Mouse (Mus musculus) thymus, adult 2 months (tissue): ENCODE measurements around the gene Sirpa.

Source experiments
- CTCF ChIP-seq: fragments of 200-500 bp; IDR thresholded peaks from 2 replicates; pipeline ENCODE4 v1.5.1; 2012; ENCODE audit warnings: mild to moderate bottlenecking, control low read depth, low read length, moderate library complexity, borderline replicate concordance; ENCODE audit not compliant: control insufficient read depth, poor library complexity, insufficient read depth; ENCODE audit errors: extremely low read depth
- POLR2A ChIP-seq: fragments of 200-500 bp; IDR thresholded peaks from 2 replicates; pipeline ENCODE4 v1.6.1; 2012; ENCODE audit warnings: mild to moderate bottlenecking, low read length, control low read depth, moderate library complexity; ENCODE audit not compliant: control insufficient read depth, poor library complexity, insufficient read depth; ENCODE audit errors: extremely low read depth

DNA sequence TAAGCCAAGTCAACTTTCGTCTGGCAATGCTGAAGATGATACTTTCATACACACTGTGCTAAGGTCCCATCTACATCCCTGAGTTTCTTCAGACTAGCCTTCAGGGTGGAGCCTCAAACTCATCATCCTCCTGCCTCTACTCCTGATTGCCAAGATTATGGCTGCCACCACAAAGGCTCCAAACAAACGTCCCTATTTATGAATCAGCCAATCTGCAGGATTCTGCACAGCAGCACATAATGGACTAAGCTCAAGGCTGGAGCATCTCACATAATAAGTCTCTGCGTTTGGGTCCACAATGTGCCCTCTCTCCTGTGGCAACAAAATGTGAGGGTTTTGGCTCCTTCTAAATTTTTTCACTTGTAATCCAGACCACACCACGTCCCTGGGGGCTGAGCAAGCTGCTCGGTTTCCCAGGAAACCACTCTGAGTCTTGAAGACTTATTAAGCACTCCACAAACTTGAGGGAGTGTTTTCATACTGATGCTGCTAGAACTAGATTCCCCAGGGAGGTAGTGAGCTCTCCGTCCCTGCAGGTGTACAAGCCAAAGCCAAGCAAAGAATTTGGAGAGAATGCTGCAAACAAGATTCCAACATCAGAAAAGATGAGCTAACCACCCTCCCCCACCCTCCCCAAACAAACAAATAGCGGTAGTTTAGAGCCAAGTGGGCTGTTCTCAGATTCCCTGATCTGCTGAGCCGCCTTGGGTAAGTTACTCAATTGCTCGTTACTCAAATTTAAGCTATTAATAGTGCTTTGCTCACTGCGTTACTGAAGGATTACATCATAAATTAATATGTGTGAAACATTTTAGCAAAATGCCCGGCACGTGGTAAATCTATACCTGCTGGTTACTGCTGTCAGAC, 34.4 kb upstream of the Sirpa start:
- TF ChIP-seq POLR2A = no peak
- no peak for TF ChIP-seq CTCF
